Mouse (Mus musculus): ENCODE data around the gene Ecd. TPM values are rescaled to one million over a fixed set of nuclear protein-coding genes. Genes with fewer than 3 reads are reported as not detected.

Ecd gene
- polyA plus RNA-seq, 1 experiment from 2014 or later: 35.6 TPM

GRCm38 (mm10) chr14:20371854-20372253 lies 23.9 kb upstream of the Ecd start:
- Histone ChIP-seq H3K27me3 (no peaks in the 10 kb centered on the region), H3K27ac (no peak overlapping the region), H3K9ac (no peak overlapping the region), H3K9me3 (replicated peaks) (no peaks in the 10 kb centered on the region), H3K4me3 (replicated peaks) (no peak overlapping the region), H3K36me3 (peaks cover 27% of the 10 kb centered on the region), H3K4me1 (replicated peaks) (0 out of 2 replicates have a peak, but pooled peaks cover 3% of the 10 kb centered on the region), H3K4me2 (no peak overlapping the region)
- no peak for ATAC-seq (ENCODE audit: low read depth)
- DNase-seq: no peak
- WGBS (ENCODE audit: insufficient replicate concordance): 69% methylated on average over 1 of the region's 1 CpGs

GRCm38 (mm10) chr14:20370798-20371197 lies 22.9 kb upstream of the Ecd start:
- Histone ChIP-seq H3K27ac (no peak overlapping the region), H3K27me3 (no peaks in the 10 kb centered on the region), H3K36me3 (peaks cover 27% of the 10 kb centered on the region), H3K9ac (no peak overlapping the region), H3K4me2 (no peak overlapping the region), H3K4me3 (replicated peaks) (no peak overlapping the region), H3K4me1 (replicated peaks) (0 out of 2 replicates have a peak, but pooled peaks cover 3% of the 10 kb centered on the region), H3K9me3 (replicated peaks) (no peaks in the 10 kb centered on the region)
- no peak for DNase-seq
- ATAC-seq (ENCODE audit: low read depth): no peak
- WGBS (ENCODE audit: insufficient replicate concordance): 65% methylated on average over 7 of the region's 7 CpGs

- no peak overlapping the region for H3K27ac ChIP-seq
- 0 out of 2 replicates have a peak, but pooled peaks cover 3% of the 10 kb centered on the region for H3K4me1 ChIP-seq (replicated peaks)
- no peak overlapping the region for H3K9ac ChIP-seq
- 83% methylated on average over 3 of the region's 3 CpGs for WGBS (ENCODE audit: insufficient replicate concordance)
- no peak overlapping the region for H3K4me2 ChIP-seq
- H3K27me3 ChIP-seq: no peaks in the 10 kb centered on the region
- H3K4me3 ChIP-seq (replicated peaks): no peak overlapping the region
- H3K9me3 ChIP-seq (replicated peaks): no peaks in the 10 kb centered on the region
- ATAC-seq (ENCODE audit: low read depth) (no peak), DNase-seq (no peak)
- peaks cover 33% of the 10 kb centered on the region for H3K36me3 ChIP-seq
Observed at GRCm38 (mm10) chr14:20368271-20368670, 20.4 kb upstream of the Ecd start.

- Histone ChIP-seq H3K36me3 (peaks cover 55% of the 10 kb centered on the region), H3K9ac (no peak overlapping the region), H3K4me2 (no peak overlapping the region), H3K4me1 (replicated peaks) (no peaks in the 10 kb centered on the region), H3K27ac (no peak overlapping the region), H3K27me3 (no peaks in the 10 kb centered on the region), H3K4me3 (replicated peaks) (no peak overlapping the region), H3K9me3 (replicated peaks) (no peaks in the 10 kb centered on the region)
- no peak for DNase-seq
- WGBS (ENCODE audit: insufficient replicate concordance): 81% methylated on average over 4 of the region's 4 CpGs
- ATAC-seq (ENCODE audit: low read depth): no peak
Observed at GRCm38 (mm10) chr14:20363230-20363629, 15.3 kb upstream of the Ecd start.

GRCm38 (mm10) chr14:20347441-20347990 lies 405 bp downstream of the Ecd start:
- H3K27ac ChIP-seq: peak overlapping the region; percentile 78
- no peaks in the 10 kb centered on the region for H3K9me3 ChIP-seq (replicated peaks)
- peaks cover 34% of the 10 kb centered on the region for H3K4me1 ChIP-seq (replicated peaks)
- H3K27me3 ChIP-seq: no peaks in the 10 kb centered on the region
- WGBS (ENCODE audit: insufficient replicate concordance): 2% methylated on average over 15 of the region's 15 CpGs
- peak overlapping the region; percentile 74 for H3K4me2 ChIP-seq
- peak overlapping the region; percentile 82 for H3K4me3 ChIP-seq (replicated peaks)
- ATAC-seq (ENCODE audit: low read depth) (peak; percentile 61), DNase-seq (no peak)
- peak overlapping the region; percentile 90 for H3K9ac ChIP-seq
- H3K36me3 ChIP-seq: peaks cover 27% of the 10 kb centered on the region

- ATAC-seq (ENCODE audit: low read depth) (no peak), DNase-seq (no peak)
- Histone ChIP-seq H3K9ac (no peak overlapping the region), H3K4me3 (replicated peaks) (no peak overlapping the region), H3K27me3 (no peaks in the 10 kb centered on the region), H3K9me3 (replicated peaks) (no peaks in the 10 kb centered on the region), H3K27ac (no peak overlapping the region), H3K4me1 (replicated peaks) (peaks cover 40% of the 10 kb centered on the region), H3K4me2 (peak overlapping the region; percentile 74; the same call in 1 of the 2 replicates), H3K36me3 (peaks cover 43% of the 10 kb centered on the region)
- 86% methylated on average over 9 of the region's 9 CpGs for WGBS (ENCODE audit: insufficient replicate concordance)
Observed at GRCm38 (mm10) chr14:20345885-20346284, 2.0 kb downstream of the Ecd start.

GRCm38 (mm10) chr14:20340866-20341265 lies 7.1 kb downstream of the Ecd start:
- WGBS (ENCODE audit: insufficient replicate concordance): 64% methylated on average over 7 of the region's 7 CpGs
- ATAC-seq (ENCODE audit: low read depth): no peak
- no peak overlapping the region for H3K27ac ChIP-seq
- no peak overlapping the region for H3K9ac ChIP-seq
- H3K36me3 ChIP-seq: peaks cover 75% of the 10 kb centered on the region
- H3K4me2 ChIP-seq: peak overlapping the region; percentile 39
- peaks cover 18% of the 10 kb centered on the region for H3K4me1 ChIP-seq (replicated peaks)
- DNase-seq: peak; percentile 54
- no peaks in the 10 kb centered on the region for H3K27me3 ChIP-seq
- H3K9me3 ChIP-seq (replicated peaks): no peaks in the 10 kb centered on the region
- peak overlapping the region; percentile 29; the same call in 1 of the 2 replicates for H3K4me3 ChIP-seq (replicated peaks)

GRCm38 (mm10) chr14:20340149-20340548 lies 7.8 kb downstream of the Ecd start:
- no peak overlapping the region for H3K9ac ChIP-seq
- no peak overlapping the region for H3K4me3 ChIP-seq (replicated peaks)
- ATAC-seq (ENCODE audit: low read depth): peak; percentile 31
- no peaks in the 10 kb centered on the region for H3K9me3 ChIP-seq (replicated peaks)
- peaks cover 77% of the 10 kb centered on the region for H3K36me3 ChIP-seq
- peaks cover 11% of the 10 kb centered on the region for H3K4me1 ChIP-seq (replicated peaks)
- H3K27ac ChIP-seq: no peak overlapping the region
- WGBS (ENCODE audit: insufficient replicate concordance): 74% methylated on average over 8 of the region's 8 CpGs
- peak; percentile 13 for DNase-seq
- H3K27me3 ChIP-seq: no peaks in the 10 kb centered on the region
- 0 out of 2 replicates have a peak overlapping the region, but pooled peaks have one; percentile 39 for H3K4me2 ChIP-seq

- DNase-seq (no peak), ATAC-seq (ENCODE audit: low read depth) (no peak)
- no peaks in the 10 kb centered on the region for H3K27me3 ChIP-seq
- no peaks in the 10 kb centered on the region for H3K9me3 ChIP-seq (replicated peaks)
- no peak overlapping the region for H3K27ac ChIP-seq
- 84% methylated on average over 5 of the region's 5 CpGs for WGBS (ENCODE audit: insufficient replicate concordance)
- peaks cover 75% of the 10 kb centered on the region for H3K36me3 ChIP-seq
- H3K4me3 ChIP-seq (replicated peaks): no peak overlapping the region
- H3K4me1 ChIP-seq (replicated peaks): peaks cover 9% of the 10 kb centered on the region
- H3K4me2 ChIP-seq: no peak overlapping the region
- H3K9ac ChIP-seq: no peak overlapping the region
Observed at GRCm38 (mm10) chr14:20339415-20339814, 8.5 kb downstream of the Ecd start.

GRCm38 (mm10) chr14:20331316-20331715 lies 16.6 kb downstream of the Ecd start:
- no peak for ATAC-seq (ENCODE audit: low read depth)
- H3K4me2 ChIP-seq: no peak overlapping the region
- no peak for DNase-seq
- 76% methylated on average over 4 of the region's 4 CpGs for WGBS (ENCODE audit: insufficient replicate concordance)
- no peak overlapping the region for H3K4me3 ChIP-seq (replicated peaks)
- H3K4me1 ChIP-seq (replicated peaks): no peaks in the 10 kb centered on the region
- H3K36me3 ChIP-seq: peaks cover 82% of the 10 kb centered on the region
- H3K27ac ChIP-seq: no peak overlapping the region
- no peaks in the 10 kb centered on the region for H3K9me3 ChIP-seq (replicated peaks)
- H3K27me3 ChIP-seq: no peaks in the 10 kb centered on the region
- no peak overlapping the region for H3K9ac ChIP-seq

GRCm38 (mm10) chr14:20328474-20328873 lies 19.4 kb downstream of the Ecd start:
- DNase-seq: no peak
- H3K9ac ChIP-seq: no peak overlapping the region
- H3K9me3 ChIP-seq (replicated peaks): no peaks in the 10 kb centered on the region
- no peak overlapping the region for H3K4me3 ChIP-seq (replicated peaks)
- H3K4me2 ChIP-seq: no peak overlapping the region
- ATAC-seq (ENCODE audit: low read depth): no peak
- H3K36me3 ChIP-seq: peaks cover 73% of the 10 kb centered on the region
- no peak overlapping the region for H3K27ac ChIP-seq
- no peaks in the 10 kb centered on the region for H3K4me1 ChIP-seq (replicated peaks)
- WGBS (ENCODE audit: insufficient replicate concordance): 83% methylated on average over 9 of the region's 9 CpGs
- no peaks in the 10 kb centered on the region for H3K27me3 ChIP-seq

GRCm38 (mm10) chr14:20324196-20324595 lies 23.7 kb downstream of the Ecd start:
- Histone ChIP-seq H3K9ac (no peak overlapping the region), H3K36me3 (peaks cover 70% of the 10 kb centered on the region), H3K4me2 (no peak overlapping the region), H3K4me3 (replicated peaks) (no peak overlapping the region), H3K9me3 (replicated peaks) (no peaks in the 10 kb centered on the region), H3K27me3 (no peaks in the 10 kb centered on the region), H3K27ac (no peak overlapping the region), H3K4me1 (replicated peaks) (no peaks in the 10 kb centered on the region)
- WGBS (ENCODE audit: insufficient replicate concordance): 89% methylated on average over 9 of the region's 9 CpGs
- ATAC-seq (ENCODE audit: low read depth) (no peak), DNase-seq (no peak)

Measured in liver, embryonic 13.5 days (tissue).